Mouse (Mus musculus): ENCODE results near the gene Rxrb. TPM values are rescaled to one million over a fixed set of nuclear protein-coding genes. Genes with fewer than 3 reads are reported as not detected.

Gene Rxrb
- polyA plus RNA-seq, 1 experiment from 2014 or later = 29.1 TPM

DNA sequence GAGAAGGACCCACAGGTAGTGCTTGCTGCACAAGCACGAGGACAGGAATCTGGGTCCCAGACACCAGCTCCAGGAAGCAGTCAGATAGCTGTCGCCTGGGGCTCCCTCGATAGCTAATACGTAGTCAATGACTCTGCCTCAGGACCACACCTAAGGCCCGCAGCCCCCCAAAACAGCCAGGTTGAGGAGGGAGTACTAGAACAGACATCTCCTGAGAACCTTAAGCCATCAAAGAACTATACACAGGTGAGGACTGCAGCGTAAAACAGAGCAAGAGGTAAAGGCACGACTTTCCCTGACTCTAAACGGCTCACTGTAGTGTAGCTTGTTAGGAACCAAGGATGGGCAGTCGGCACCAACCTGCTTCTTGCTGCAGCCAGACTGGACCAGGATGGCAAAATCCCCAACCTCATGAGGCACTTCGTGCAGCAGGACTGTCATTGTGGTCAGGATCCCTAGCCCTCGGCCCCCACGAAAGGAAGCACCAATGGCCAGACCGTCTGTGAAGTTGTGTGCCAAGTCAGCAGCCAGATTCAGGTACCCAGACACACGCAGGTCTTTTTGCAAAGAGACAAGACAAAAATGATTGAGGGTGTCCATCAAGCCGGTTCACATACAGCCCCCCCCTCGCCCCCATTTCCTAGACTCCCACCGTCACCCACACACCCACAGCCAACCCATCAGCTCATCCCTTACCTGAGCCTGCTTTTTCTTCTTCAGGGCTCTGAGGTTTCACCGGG lies 2.3 kb upstream of the Rxrb start:
- ATAC-seq (ENCODE audit: low read depth) = no peak
- H3K4me3 ChIP-seq (ENCODE audit: low read depth, low read length) = peak overlapping the region; percentile 85; the same call in 1 of the 2 replicates
- WGBS = 88% methylated on average over 18 of the region's 18 CpGs

GRCm38 (mm10) chr17:34029890-34030595 lies 1.6 kb upstream of the Rxrb start:
- H3K9me3 ChIP-seq (ENCODE audit: control insufficient read depth, low read length) = no peaks in the 10 kb centered on the region
- peaks cover 52% of the 10 kb centered on the region for H3K4me1 ChIP-seq (ENCODE audit: control insufficient read depth, insufficient read depth, low read length)
- no peak for ATAC-seq (ENCODE audit: low read depth)

More for the DNA sequence above, 2.3 kb upstream of the Rxrb start:
- Histone ChIP-seq H3K4me2 (ENCODE audit: low read depth, low read length) (peak overlapping the region; percentile 89), H3K9me3 (ENCODE audit: control insufficient read depth, low read length) (no peaks in the 10 kb centered on the region), H3K27me3 (ENCODE audit: control insufficient read depth, insufficient read depth, low read length) (no peaks in the 10 kb centered on the region), H3K27ac (ENCODE audit: low read depth, low read length) (no peak overlapping the region; the same call in 1 of the 2 replicates), H3K9ac (replicated peaks; ENCODE audit: low read depth, low read length) (no peak overlapping the region), H3K4me1 (ENCODE audit: control insufficient read depth, insufficient read depth, low read length) (peaks cover 52% of the 10 kb centered on the region), H3K36me3 (ENCODE audit: control insufficient read depth, insufficient read depth, low read length) (peaks cover 13% of the 10 kb centered on the region)

GRCm38 (mm10) chr17:34030861-34031326 lies 718 bp upstream of the Rxrb start:
- ATAC-seq (ENCODE audit: low read depth) = no peak

More at GRCm38 (mm10) chr17:34029890-34030595, 1.6 kb upstream of the Rxrb start:
- 78% methylated on average over 21 of the region's 21 CpGs for WGBS
- peak overlapping the region; percentile 85 for H3K4me3 ChIP-seq (ENCODE audit: low read depth, low read length)
- no peak overlapping the region for H3K27ac ChIP-seq (ENCODE audit: low read depth, low read length)
- peaks cover 16% of the 10 kb centered on the region for H3K36me3 ChIP-seq (ENCODE audit: control insufficient read depth, insufficient read depth, low read length)
- H3K27me3 ChIP-seq (ENCODE audit: control insufficient read depth, insufficient read depth, low read length) = no peaks in the 10 kb centered on the region
- H3K9ac ChIP-seq (replicated peaks; ENCODE audit: low read depth, low read length) = peak overlapping the region; percentile 92
- H3K4me2 ChIP-seq (ENCODE audit: low read depth, low read length) = peak overlapping the region; percentile 89

DNA sequence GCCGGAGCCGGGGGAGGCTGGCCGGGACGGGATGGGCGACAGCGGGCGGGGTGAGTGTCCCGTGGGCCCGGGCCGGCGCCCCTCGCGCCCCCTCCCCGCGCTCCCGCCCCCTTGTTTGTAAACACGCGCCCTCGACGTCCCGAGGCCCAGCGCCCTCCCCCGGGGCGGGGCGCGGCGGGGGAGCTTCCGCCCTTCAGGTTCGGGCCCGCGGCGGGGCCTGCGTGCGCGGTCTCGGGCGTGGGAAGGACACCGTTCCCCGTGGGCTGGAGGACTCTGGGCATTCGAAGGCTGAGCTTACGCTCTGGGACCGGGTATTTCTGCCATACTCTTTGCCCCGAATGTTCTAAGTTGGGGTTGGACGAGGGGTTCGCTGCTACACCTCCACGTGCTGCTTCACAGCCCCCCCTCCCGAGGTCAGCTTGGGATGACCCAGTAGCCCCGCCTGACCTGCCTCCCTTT lies 591 bp downstream of the Rxrb start:
- Histone ChIP-seq H3K4me1 (ENCODE audit: control insufficient read depth, insufficient read depth, low read length) (peaks cover 35% of the 10 kb centered on the region), H3K27ac (ENCODE audit: low read depth, low read length) (peak overlapping the region; percentile 98), H3K4me2 (ENCODE audit: low read depth, low read length) (peak overlapping the region; percentile 81), H3K27me3 (ENCODE audit: control insufficient read depth, insufficient read depth, low read length) (no peaks in the 10 kb centered on the region), H3K4me3 (ENCODE audit: low read depth, low read length) (peak overlapping the region; percentile 85), H3K9me3 (ENCODE audit: control insufficient read depth, low read length) (no peaks in the 10 kb centered on the region), H3K9ac (replicated peaks; ENCODE audit: low read depth, low read length) (peak overlapping the region; percentile 92), H3K36me3 (ENCODE audit: control insufficient read depth, insufficient read depth, low read length) (peaks cover 34% of the 10 kb centered on the region)
- 0 out of 2 replicates have a peak, but pooled peaks have one; percentile 2 for ATAC-seq (ENCODE audit: low read depth)
- WGBS = under 1% methylated on average over 33 of the region's 48 CpGs

More at GRCm38 (mm10) chr17:34030861-34031326, 718 bp upstream of the Rxrb start:
- Histone ChIP-seq H3K36me3 (ENCODE audit: control insufficient read depth, insufficient read depth, low read length) (peaks cover 21% of the 10 kb centered on the region), H3K9ac (replicated peaks; ENCODE audit: low read depth, low read length) (peak overlapping the region; percentile 92), H3K27ac (ENCODE audit: low read depth, low read length) (peak overlapping the region; percentile 98), H3K4me2 (ENCODE audit: low read depth, low read length) (peak overlapping the region; percentile 89), H3K27me3 (ENCODE audit: control insufficient read depth, insufficient read depth, low read length) (no peaks in the 10 kb centered on the region), H3K9me3 (ENCODE audit: control insufficient read depth, low read length) (no peaks in the 10 kb centered on the region), H3K4me1 (ENCODE audit: control insufficient read depth, insufficient read depth, low read length) (peaks cover 45% of the 10 kb centered on the region), H3K4me3 (ENCODE audit: low read depth, low read length) (peak overlapping the region; percentile 85)
- 6% methylated on average over 20 of the region's 20 CpGs for WGBS

GRCm38 (mm10) chr17:34032806-34033205 lies 1.2 kb downstream of the Rxrb start:
- WGBS = 66% methylated on average over 9 of the region's 9 CpGs
- H3K27me3 ChIP-seq (ENCODE audit: control insufficient read depth, insufficient read depth, low read length) = no peaks in the 10 kb centered on the region
- peaks cover 37% of the 10 kb centered on the region for H3K36me3 ChIP-seq (ENCODE audit: control insufficient read depth, insufficient read depth, low read length)
- H3K4me3 ChIP-seq (ENCODE audit: low read depth, low read length) = peak overlapping the region; percentile 85
- no peak for ATAC-seq (ENCODE audit: low read depth)
- peaks cover 32% of the 10 kb centered on the region for H3K4me1 ChIP-seq (ENCODE audit: control insufficient read depth, insufficient read depth, low read length)
- peak overlapping the region; percentile 92 for H3K9ac ChIP-seq (replicated peaks; ENCODE audit: low read depth, low read length)
- H3K4me2 ChIP-seq (ENCODE audit: low read depth, low read length) = peak overlapping the region; percentile 81
- H3K9me3 ChIP-seq (ENCODE audit: control insufficient read depth, low read length) = no peaks in the 10 kb centered on the region
- H3K27ac ChIP-seq (ENCODE audit: low read depth, low read length) = no peak overlapping the region; the same call in 1 of the 2 replicates

- H3K4me2 ChIP-seq (ENCODE audit: low read depth, low read length) = no peak overlapping the region; the same call in 1 of the 2 replicates
- no peak for ATAC-seq (ENCODE audit: low read depth)
- H3K9me3 ChIP-seq (ENCODE audit: control insufficient read depth, low read length) = no peaks in the 10 kb centered on the region
- H3K4me1 ChIP-seq (ENCODE audit: control insufficient read depth, insufficient read depth, low read length) = peaks cover 32% of the 10 kb centered on the region
- H3K9ac ChIP-seq (replicated peaks; ENCODE audit: low read depth, low read length) = no peak overlapping the region
- no peaks in the 10 kb centered on the region for H3K27me3 ChIP-seq (ENCODE audit: control insufficient read depth, insufficient read depth, low read length)
- peaks cover 37% of the 10 kb centered on the region for H3K36me3 ChIP-seq (ENCODE audit: control insufficient read depth, insufficient read depth, low read length)
- H3K27ac ChIP-seq (ENCODE audit: low read depth, low read length) = no peak overlapping the region
- H3K4me3 ChIP-seq (ENCODE audit: low read depth, low read length) = no peak overlapping the region
- 91% methylated on average over 9 of the region's 9 CpGs for WGBS
These were observed 1.8 kb downstream of the Rxrb start for GRCm38 (mm10) chr17:34033441-34033840.

- H3K4me3 ChIP-seq (ENCODE audit: low read depth, low read length) = no peak overlapping the region
- WGBS = 81% methylated on average over 9 of the region's 10 CpGs
- no peak overlapping the region for H3K9ac ChIP-seq (replicated peaks; ENCODE audit: low read depth, low read length)
- no peaks in the 10 kb centered on the region for H3K27me3 ChIP-seq (ENCODE audit: control insufficient read depth, insufficient read depth, low read length)
- H3K4me1 ChIP-seq (ENCODE audit: control insufficient read depth, insufficient read depth, low read length) = peaks cover 37% of the 10 kb centered on the region
- peaks cover 31% of the 10 kb centered on the region; the same call in 1 of the 2 replicates for H3K36me3 ChIP-seq (ENCODE audit: control insufficient read depth, insufficient read depth, low read length)
- H3K27ac ChIP-seq (ENCODE audit: low read depth, low read length) = no peak overlapping the region
- no peak overlapping the region for H3K4me2 ChIP-seq (ENCODE audit: low read depth, low read length)
- no peaks in the 10 kb centered on the region for H3K9me3 ChIP-seq (ENCODE audit: control insufficient read depth, low read length)
- ATAC-seq (ENCODE audit: low read depth) = no peak
These were observed 2.5 kb downstream of the Rxrb start for GRCm38 (mm10) chr17:34034064-34034463.

DNA sequence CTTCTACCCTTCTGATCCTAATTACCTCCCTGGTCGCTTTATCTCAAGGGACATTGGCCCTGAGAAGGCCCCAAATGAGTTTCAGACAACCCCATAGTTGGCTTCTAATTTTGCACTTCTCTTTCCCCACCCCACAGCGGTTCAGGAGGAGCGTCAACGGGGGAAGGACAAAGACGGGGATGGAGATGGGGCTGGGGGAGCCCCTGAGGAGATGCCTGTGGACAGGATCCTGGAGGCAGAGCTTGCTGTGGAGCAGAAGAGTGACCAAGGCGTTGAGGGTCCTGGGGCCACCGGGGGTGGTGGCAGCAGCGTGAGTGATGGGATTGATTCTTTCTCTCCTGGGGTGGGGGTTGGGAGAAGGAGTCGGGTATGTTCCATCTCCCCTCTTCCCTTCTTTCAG lies 3.9 kb downstream of the Rxrb start:
- Histone ChIP-seq H3K9ac (replicated peaks; ENCODE audit: low read depth, low read length) (no peak overlapping the region), H3K36me3 (ENCODE audit: control insufficient read depth, insufficient read depth, low read length) (peaks cover 26% of the 10 kb centered on the region; the same call in 1 of the 2 replicates), H3K27me3 (ENCODE audit: control insufficient read depth, insufficient read depth, low read length) (no peaks in the 10 kb centered on the region), H3K4me2 (ENCODE audit: low read depth, low read length) (no peak overlapping the region), H3K9me3 (ENCODE audit: control insufficient read depth, low read length) (no peaks in the 10 kb centered on the region), H3K4me1 (ENCODE audit: control insufficient read depth, insufficient read depth, low read length) (peaks cover 27% of the 10 kb centered on the region), H3K4me3 (ENCODE audit: low read depth, low read length) (no peak overlapping the region), H3K27ac (ENCODE audit: low read depth, low read length) (no peak overlapping the region)
- no peak for ATAC-seq (ENCODE audit: low read depth)
- WGBS = 87% methylated on average over 9 of the region's 9 CpGs

Measured in neural tube, embryonic 14.5 days (tissue).